Mouse (Mus musculus) erythroblast, embryonic 14.5 days (primary cell): ENCODE measurements around the gene Itpkc. TPM values are rescaled to one million over a fixed set of nuclear protein-coding genes. Genes with fewer than 3 reads are reported as not detected.
A peak's percentile ranks its signal among the peaks of the same experiment; 100 is the strongest.

Experiments
- H3K27me3 ChIP-seq: 2 replicates; pipeline ENCODE4 v1.6.1; 2012; ENCODE audit warnings: inconsistent platforms; ENCODE audit not compliant: control insufficient read depth
- H3K36me3 ChIP-seq: 2 replicates; pipeline ENCODE4 v1.6.1; 2012; ENCODE audit warnings: mild to moderate bottlenecking, inconsistent platforms; ENCODE audit not compliant: control insufficient read depth
- H3K4me1 ChIP-seq: 2 replicates; pipeline ENCODE4 v1.6.1; 2012; ENCODE audit warnings: inconsistent platforms; ENCODE audit not compliant: control insufficient read depth
- H3K4me3 ChIP-seq: replicated peaks from 2 replicates; pipeline ENCODE3; 2012; ENCODE audit warnings: moderate library complexity, mild to moderate bottlenecking, inconsistent platforms
- H3K9me3 ChIP-seq: 2 replicates; pipeline ENCODE4 v1.6.1; 2012; ENCODE audit warnings: low read length, inconsistent platforms, mixed read lengths; ENCODE audit not compliant: control insufficient read depth
- GATA1 ChIP-seq: IDR thresholded peaks from 2 replicates; pipeline ENCODE4 v1.6.1; 2012; ENCODE audit warnings: low read length, inconsistent platforms, mixed read lengths
- TAL1 ChIP-seq: IDR thresholded peaks from 3 replicates; pipeline ENCODE4 v1.6.1; 2012; ENCODE audit warnings: low read length, inconsistent platforms, mixed read lengths
- polyA plus RNA-seq: library from polyadenylated mRNA; stranded (reverse); fragments of >175 nt; gene quantifications from 2 replicates; pipeline ENCODE4 v1.2.3, GENCODE M21; 2012

Itpkc gene
- polyA plus RNA-seq, 1 experiment: 0.12 TPM

DNA sequence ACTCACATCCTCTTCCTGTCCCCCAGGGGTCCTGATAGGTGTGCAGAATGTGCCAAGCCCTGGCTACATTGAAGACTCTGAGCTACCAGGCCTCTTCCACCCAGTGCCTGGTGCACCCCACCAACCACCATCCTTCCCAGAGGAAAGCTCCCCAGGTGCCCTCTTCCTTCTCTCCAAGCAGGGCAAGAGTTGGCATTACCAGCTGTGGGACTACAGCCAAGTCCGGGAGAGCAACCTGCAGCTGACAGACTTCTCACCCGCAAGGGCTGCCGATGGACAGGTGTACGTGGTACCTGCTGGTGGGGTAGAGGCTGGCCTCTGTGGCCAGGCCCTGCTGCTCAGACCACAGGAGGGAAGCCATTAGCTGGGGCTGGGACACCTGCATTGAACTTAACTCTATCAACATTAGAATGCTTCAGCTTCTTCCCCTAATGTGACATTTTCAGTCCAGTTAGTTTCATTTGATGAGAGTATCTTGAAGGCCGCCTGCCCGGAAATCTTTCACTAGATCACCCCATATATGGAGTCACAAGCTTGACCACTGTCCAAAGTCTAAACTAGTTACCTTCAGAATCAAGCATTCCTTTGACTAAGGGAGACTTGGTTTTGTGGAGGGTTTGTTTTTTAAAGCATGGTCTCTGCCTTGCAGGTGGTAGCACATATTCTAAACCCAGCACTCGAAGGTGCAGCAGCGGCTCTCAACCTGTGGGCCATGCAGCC, 24.6 kb downstream of the Itpkc start:
- no peak for TF ChIP-seq GATA1
- no peak for TF ChIP-seq TAL1
- Histone ChIP-seq H3K36me3 (peaks cover 52% of the 10 kb centered on the region), H3K4me1 (no peaks in the 10 kb centered on the region; the same call in 1 of the 2 replicates), H3K9me3 (no peaks in the 10 kb centered on the region), H3K27me3 (no peaks in the 10 kb centered on the region), H3K4me3 (no peak overlapping the region)

DNA sequence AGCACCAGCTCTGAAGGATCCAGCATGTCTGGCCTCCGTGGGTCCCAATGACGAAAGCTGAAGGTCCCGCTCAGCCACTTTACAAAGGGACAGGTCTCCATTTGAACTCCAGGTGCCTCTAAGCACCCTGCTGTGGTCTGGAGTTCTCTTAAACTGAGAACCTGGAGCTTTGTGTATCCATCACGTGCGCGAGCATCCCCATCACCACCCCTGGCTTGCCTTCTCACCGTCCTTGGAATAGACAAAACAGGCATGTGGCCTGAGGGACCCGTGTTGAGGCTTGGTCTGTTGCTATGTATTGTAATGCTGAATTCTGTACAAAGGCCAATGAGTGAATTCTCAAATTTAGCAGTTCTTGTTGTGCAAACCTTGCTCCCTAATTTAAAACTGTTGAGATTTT, 29.7 kb downstream of the Itpkc start:
- TF ChIP-seq GATA1: no peak
- no peak for TF ChIP-seq TAL1

DNA sequence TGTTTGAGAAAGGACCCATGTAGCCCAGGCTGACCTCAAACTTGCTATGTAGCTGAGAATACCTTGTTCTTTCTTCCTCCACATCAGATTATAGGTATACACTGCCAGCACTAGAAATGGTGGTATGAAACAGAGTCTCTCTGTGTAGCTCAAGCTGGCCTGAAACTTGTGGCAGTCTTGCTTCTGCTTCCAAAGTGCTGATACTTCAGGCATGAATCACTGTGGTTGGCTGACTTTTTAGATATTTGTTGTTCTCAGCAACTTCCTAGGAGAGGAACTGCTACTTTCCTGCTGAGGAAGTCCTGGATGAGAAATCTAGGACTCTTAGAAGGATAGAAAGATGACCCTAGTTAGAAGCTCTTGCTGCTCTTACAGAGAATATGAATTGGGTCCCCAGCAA, 30.1 kb downstream of the Itpkc start:
- Histone ChIP-seq H3K4me1 (peaks cover 35% of the 10 kb centered on the region), H3K36me3 (peaks cover 32% of the 10 kb centered on the region), H3K27me3 (no peaks in the 10 kb centered on the region)

More for the DNA sequence above, 29.7 kb downstream of the Itpkc start:
- no peaks in the 10 kb centered on the region for H3K27me3 ChIP-seq
- H3K4me1 ChIP-seq: peaks cover 31% of the 10 kb centered on the region
- H3K4me3 ChIP-seq: no peak overlapping the region
- H3K36me3 ChIP-seq: peaks cover 32% of the 10 kb centered on the region
- no peaks in the 10 kb centered on the region for H3K9me3 ChIP-seq

DNA sequence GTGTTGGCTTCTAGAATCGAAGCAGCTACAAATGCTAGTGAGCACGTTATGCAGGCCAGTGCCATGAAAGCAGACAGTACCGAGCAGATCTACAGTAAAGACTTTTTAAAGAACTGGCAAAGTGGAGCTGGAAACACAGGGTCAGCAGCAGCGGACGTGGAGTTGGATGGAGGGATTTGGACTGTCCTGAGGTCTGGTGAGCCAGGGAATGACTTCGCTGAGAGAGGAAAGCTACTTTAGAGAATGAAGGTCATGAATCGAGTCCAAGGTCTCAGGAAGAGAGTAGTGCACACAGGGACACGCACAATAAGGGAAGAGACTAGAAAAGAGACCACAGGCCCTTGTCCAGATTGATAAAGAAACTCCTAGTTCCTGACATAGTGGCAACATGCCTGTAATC, 30.8 kb downstream of the Itpkc start:
- H3K9me3 ChIP-seq: no peaks in the 10 kb centered on the region
- TF ChIP-seq TAL1 (no peak), GATA1 (no peak)
- H3K4me3 ChIP-seq: no peak overlapping the region
- H3K4me1 ChIP-seq: peaks cover 35% of the 10 kb centered on the region
- H3K36me3 ChIP-seq: peaks cover 34% of the 10 kb centered on the region
- H3K27me3 ChIP-seq: no peaks in the 10 kb centered on the region

More for the DNA sequence above, 30.1 kb downstream of the Itpkc start:
- no peaks in the 10 kb centered on the region for H3K9me3 ChIP-seq
- TF ChIP-seq GATA1 (no peak), TAL1 (no peak)
- no peak overlapping the region for H3K4me3 ChIP-seq

DNA sequence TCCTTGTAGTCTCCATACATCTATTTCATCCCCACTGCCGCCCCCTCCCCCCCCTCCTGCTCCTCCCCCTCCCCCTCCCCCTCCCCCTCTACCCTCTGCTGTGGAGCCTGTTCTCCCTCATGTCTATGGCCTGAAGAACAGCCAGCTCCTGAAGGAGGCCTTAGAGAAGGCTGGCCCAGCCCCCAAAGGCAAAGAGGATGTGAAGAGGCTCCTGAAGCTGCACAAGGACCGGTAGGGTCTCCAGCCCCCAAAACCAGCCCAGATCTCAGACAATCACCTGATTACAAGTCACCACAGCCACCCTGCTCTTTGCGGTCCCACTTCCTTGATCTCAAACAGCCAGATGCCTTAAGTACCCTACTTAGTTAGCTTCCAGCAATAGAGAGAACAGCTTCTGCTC, 31.3 kb downstream of the Itpkc start:
- Histone ChIP-seq H3K4me1 (peaks cover 40% of the 10 kb centered on the region), H3K36me3 (peaks cover 34% of the 10 kb centered on the region), H3K4me3 (no peak overlapping the region), H3K27me3 (no peaks in the 10 kb centered on the region), H3K9me3 (no peaks in the 10 kb centered on the region)
- TF ChIP-seq GATA1 (no peak), TAL1 (no peak)

DNA sequence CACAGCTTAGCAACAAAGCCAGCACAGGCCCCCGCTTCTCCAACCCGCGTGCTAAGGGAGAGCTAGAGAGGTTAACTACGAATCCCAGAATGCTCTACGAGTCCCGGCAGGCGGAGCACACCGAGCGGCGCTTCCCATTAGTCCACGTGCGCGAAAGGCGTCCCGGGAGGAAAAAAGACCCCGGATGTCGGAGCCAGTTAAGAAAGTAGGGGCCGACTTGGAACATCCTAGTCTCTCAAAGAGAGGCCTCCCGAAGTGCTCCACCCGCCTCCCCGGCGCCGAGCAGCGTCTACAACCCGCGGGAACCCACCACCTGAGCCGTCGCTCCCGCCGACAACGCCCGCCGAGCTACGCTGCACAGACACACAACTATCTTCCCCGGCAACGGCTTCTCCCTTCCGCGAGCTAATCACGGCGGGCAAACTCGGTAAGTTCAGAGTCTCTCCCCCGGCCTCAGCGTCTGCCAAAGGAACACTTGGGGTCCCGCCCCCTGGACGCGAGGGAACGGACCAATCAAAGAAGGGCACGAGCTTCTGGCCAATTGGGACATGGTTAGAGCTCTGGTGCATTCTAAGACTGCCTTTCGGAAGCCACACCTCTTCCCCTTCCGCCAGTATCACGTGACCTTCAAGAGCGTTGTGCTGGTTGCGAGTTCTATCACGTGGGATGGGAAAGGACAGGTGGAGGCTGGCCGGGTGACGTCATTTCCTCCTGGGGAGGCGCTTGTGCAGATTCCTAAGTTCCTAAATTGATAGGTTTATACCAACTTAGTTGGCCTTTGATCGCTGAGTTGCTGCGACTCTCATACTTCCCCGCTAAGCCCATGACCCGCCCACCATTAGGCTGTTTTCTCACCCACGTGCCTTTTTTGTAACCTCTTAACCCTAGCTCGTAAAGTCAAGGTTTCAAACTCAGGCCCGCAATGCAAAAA, 32.5 kb downstream of the Itpkc start, which contains the start of the genes BC024978 and Snrpa:
BC024978 (plus strand) TSS at position 101 of the 931 bp plus-strand sequence.
Snrpa (minus strand) TSS at position 591 of the 931 bp plus-strand sequence.
- TF ChIP-seq GATA1 (no peak), TAL1 (no peak)
- H3K36me3 ChIP-seq: peaks cover 43% of the 10 kb centered on the region
- H3K9me3 ChIP-seq: no peaks in the 10 kb centered on the region
- H3K4me1 ChIP-seq: peaks cover 40% of the 10 kb centered on the region
- H3K4me3 ChIP-seq: peak within 1 kb of the TSS; percentile 95
- no peaks in the 10 kb centered on the region for H3K27me3 ChIP-seq

DNA sequence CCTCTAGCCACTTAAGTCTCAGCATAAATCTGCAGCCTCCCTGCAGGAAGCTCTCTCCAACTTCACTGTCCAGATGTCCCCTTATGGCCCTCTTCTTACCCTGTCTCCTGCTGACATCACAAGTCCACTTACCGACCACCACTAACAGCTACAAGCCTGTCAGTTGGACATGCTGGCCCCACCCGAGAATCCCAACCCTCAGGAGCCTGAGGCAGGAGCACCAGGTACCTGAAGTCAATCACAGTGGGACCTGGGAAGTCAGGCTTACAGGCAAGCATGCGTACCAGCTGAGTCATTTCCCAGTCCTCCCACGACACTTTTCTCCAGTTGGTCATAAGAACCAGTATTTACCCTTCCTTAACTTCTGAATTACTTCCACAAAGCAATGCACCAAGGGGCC, 34.7 kb downstream of the Itpkc start:
- H3K4me3 ChIP-seq: no peak overlapping the region
- peaks cover 60% of the 10 kb centered on the region for H3K36me3 ChIP-seq
- H3K9me3 ChIP-seq: peaks cover 3% of the 10 kb centered on the region
- no peaks in the 10 kb centered on the region for H3K27me3 ChIP-seq
- peaks cover 41% of the 10 kb centered on the region for H3K4me1 ChIP-seq
- no peak for TF ChIP-seq TAL1

DNA sequence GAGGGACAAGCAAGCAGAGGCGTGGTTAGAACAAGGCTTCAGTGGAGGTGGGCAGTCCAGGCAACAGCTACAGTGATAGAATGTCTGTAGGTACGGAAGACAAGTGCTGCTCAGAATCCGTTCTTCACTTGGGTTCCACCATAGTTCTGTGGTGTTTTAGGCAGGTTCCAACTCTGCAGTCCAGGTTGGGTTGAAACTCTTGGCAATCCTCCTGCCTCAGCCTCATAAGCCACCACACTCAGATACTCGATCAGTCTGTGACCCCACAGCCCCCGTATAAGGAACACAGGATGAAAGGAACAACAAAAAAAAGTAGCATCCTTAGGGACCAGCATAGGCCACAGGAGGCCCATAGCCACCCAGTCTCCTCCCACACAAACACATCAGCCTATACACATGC, 36.0 kb downstream of the Itpkc start:
- H3K36me3 ChIP-seq: peaks cover 68% of the 10 kb centered on the region
- H3K4me3 ChIP-seq: no peak overlapping the region
- peaks cover 3% of the 10 kb centered on the region for H3K9me3 ChIP-seq
- TF ChIP-seq TAL1 (no peak), GATA1 (no peak)
- no peaks in the 10 kb centered on the region for H3K27me3 ChIP-seq
- H3K4me1 ChIP-seq: peaks cover 41% of the 10 kb centered on the region
